Mouse (Mus musculus) MEL (cell line): ENCODE results near the gene Fam19a2. TPM values are rescaled to one million over a fixed set of nuclear protein-coding genes. Genes with fewer than 3 reads are reported as not detected.

Experiments
- DNase-seq: peaks from one replicate; pipeline ENCODE4 v3.0.0; 2011; ENCODE audit warnings: low read depth, low spot score
- H3K27ac ChIP-seq: 2 replicates; pipeline ENCODE4 v1.5.1; 2012; ENCODE audit warnings: low read depth, mild to moderate bottlenecking, control low read depth, low read length, moderate library complexity; ENCODE audit not compliant: control insufficient read depth
- H3K27me3 ChIP-seq, 2 experiments: fragments of 150-350 bp in 1 of 2; sonication (generic) in 1 of 2; 2 replicates each; pipeline ENCODE4 v1.6.1; 2012; ENCODE audit warnings: low read length in 2 of 2, mild to moderate bottlenecking in 2 of 2, improper control_type of control experiment in 1 of 2, moderate library complexity in 1 of 2; ENCODE audit not compliant: insufficient read depth in 2 of 2, control insufficient read depth in 1 of 2
- H3K36me3 ChIP-seq, 2 experiments: 2 replicates each; pipeline ENCODE4 v1.6.1; 2012 to 2014; ENCODE audit warnings: low read length in 2 of 2, improper control_type of control experiment in 1 of 2, inconsistent platforms in 1 of 2, mild to moderate bottlenecking in 1 of 2; ENCODE audit not compliant: insufficient read depth in 2 of 2, control insufficient read depth in 1 of 2
- H3K4me1 ChIP-seq, 2 experiments: fragments of 150-350 bp in 1 of 2; sonication (generic) in 1 of 2; 2 replicates each; pipeline ENCODE4 v1.6.1; 2012; ENCODE audit warnings: low read length in 2 of 2, improper control_type of control experiment in 1 of 2, mild to moderate bottlenecking in 1 of 2; ENCODE audit not compliant: insufficient read depth in 2 of 2, control insufficient read depth in 1 of 2
- H3K4me3 ChIP-seq, 2 experiments: fragments of 150-350 bp in 1 of 2; sonication (generic) in 1 of 2; 2 replicates each; pipeline ENCODE4 v1.5.1; 2012; ENCODE audit warnings: low read depth in 2 of 2, low read length in 2 of 2, mild to moderate bottlenecking in 2 of 2, moderate library complexity in 2 of 2, control low read depth in 1 of 2, improper control_type of control experiment in 1 of 2; ENCODE audit not compliant: control insufficient read depth in 1 of 2, insufficient read depth in 1 of 2
- H3K79me2 ChIP-seq: 2 replicates; pipeline ENCODE4 v1.6.1; 2012; ENCODE audit warnings: mild to moderate bottlenecking, low read length, moderate library complexity; ENCODE audit not compliant: control insufficient read depth, poor library complexity, insufficient read depth
- H3K9ac ChIP-seq: 2 replicates; pipeline ENCODE4 v1.6.1; 2012; ENCODE audit warnings: low read depth, mild to moderate bottlenecking, control low read depth, low read length, moderate library complexity; ENCODE audit not compliant: control insufficient read depth, poor library complexity, severe bottlenecking
- H3K9me3 ChIP-seq: fragments of 150-350 bp; sonication (generic); replicated peaks from 2 replicates; pipeline ENCODE4 v1.6.1; 2012; ENCODE audit warnings: mild to moderate bottlenecking, low read length, improper control_type of control experiment, moderate library complexity; ENCODE audit not compliant: insufficient read depth
- CHD1 ChIP-seq: IDR thresholded peaks from 2 replicates; pipeline ENCODE4 v1.6.1; 2012; ENCODE audit warnings: low read depth, mild to moderate bottlenecking, inconsistent platforms, low read length, improper control_type of control experiment
- CHD2 ChIP-seq: IDR thresholded peaks from 2 replicates; pipeline ENCODE4 v1.6.1; 2011; ENCODE audit warnings: low read length, improper control_type of control experiment
- E2F4 ChIP-seq: IDR thresholded peaks from 2 replicates; pipeline ENCODE4 v1.6.1; 2011; ENCODE audit warnings: low read depth, low read length, improper control_type of control experiment, borderline replicate concordance
- GATA1 ChIP-seq: IDR thresholded peaks from 2 replicates; pipeline ENCODE4 v1.6.1; 2011; ENCODE audit warnings: low read depth, low read length, improper control_type of control experiment
- HCFC1 ChIP-seq: IDR thresholded peaks from 2 replicates; pipeline ENCODE4 v1.6.1; 2012; ENCODE audit warnings: low read depth, mild to moderate bottlenecking, inconsistent platforms, low read length, improper control_type of control experiment, moderate library complexity
- KAT2A ChIP-seq: conservative IDR thresholded peaks from 2 replicates; pipeline ENCODE4 v1.6.1; 2012; ENCODE audit warnings: low read depth, low read length, improper control_type of control experiment, inconsistent platforms
- MAZ ChIP-seq: IDR thresholded peaks from 2 replicates; pipeline ENCODE4 v1.6.1; 2012; ENCODE audit warnings: low read depth, mild to moderate bottlenecking, inconsistent platforms, low read length, improper control_type of control experiment
- MXI1 ChIP-seq: IDR thresholded peaks from 2 replicates; pipeline ENCODE4 v1.6.1; 2011; ENCODE audit warnings: mild to moderate bottlenecking, low read depth, low read length, improper control_type of control experiment
- MYB ChIP-seq: IDR thresholded peaks from 2 replicates; pipeline ENCODE4 v1.6.1; 2011; ENCODE audit warnings: mild to moderate bottlenecking, low read depth, low read length, improper control_type of control experiment
- POLR2A ChIP-seq, 2 experiments: IDR thresholded peaks; 2 replicates each; pipeline ENCODE4 v1.6.1; 2011 to 2012; ENCODE audit warnings: low read length in 2 of 2, mild to moderate bottlenecking in 2 of 2, control low read depth in 1 of 2, improper control_type of control experiment in 1 of 2, low read depth in 1 of 2, moderate library complexity in 1 of 2; ENCODE audit not compliant: control insufficient read depth in 1 of 2, insufficient read depth in 1 of 2, poor library complexity in 1 of 2
- POLR2AphosphoS2 ChIP-seq: IDR thresholded peaks from 2 replicates; pipeline ENCODE4 v1.6.1; 2011; ENCODE audit warnings: low read length, improper control_type of control experiment
- POLR2AphosphoS5 ChIP-seq: IDR thresholded peaks from 2 replicates; pipeline ENCODE4 v1.6.1; 2012; ENCODE audit warnings: low read depth, borderline replicate concordance, mild to moderate bottlenecking, inconsistent platforms, low read length, moderate library complexity, mixed read lengths
- RCOR1 ChIP-seq: IDR thresholded peaks from 2 replicates; pipeline ENCODE4 v1.6.1; 2012; ENCODE audit warnings: low read depth, mild to moderate bottlenecking, inconsistent platforms, low read length, improper control_type of control experiment
- SMC3 ChIP-seq: IDR thresholded peaks from 2 replicates; pipeline ENCODE4 v1.6.1; 2011; ENCODE audit warnings: low read depth, low read length, improper control_type of control experiment
- TCF12 ChIP-seq: IDR thresholded peaks from 2 replicates; pipeline ENCODE4 v1.6.1; 2014; ENCODE audit warnings: low read depth, mild to moderate bottlenecking, inconsistent platforms, low read length, improper control_type of control experiment, moderate library complexity
- USF1 ChIP-seq: IDR thresholded peaks from 2 replicates; pipeline ENCODE4 v1.6.1; 2014; ENCODE audit warnings: low read depth, mild to moderate bottlenecking, inconsistent platforms, low read length, improper control_type of control experiment, moderate library complexity
- USF2 ChIP-seq, 2 experiments: IDR thresholded peaks; 2 replicates each; pipeline ENCODE4 v1.6.1; 2011 to 2012; ENCODE audit warnings: improper control_type of control experiment in 2 of 2, low read length in 2 of 2, borderline replicate concordance in 1 of 2, inconsistent platforms in 1 of 2, low read depth in 1 of 2, mild to moderate bottlenecking in 1 of 2; ENCODE audit not compliant: insufficient read depth in 1 of 2
- ZKSCAN1 ChIP-seq: IDR thresholded peaks from 2 replicates; pipeline ENCODE4 v1.6.1; 2012; ENCODE audit warnings: low read depth, mild to moderate bottlenecking, inconsistent platforms, low read length, improper control_type of control experiment, moderate library complexity
- ZMIZ1 ChIP-seq: IDR thresholded peaks from 2 replicates; pipeline ENCODE4 v1.6.1; 2012; ENCODE audit warnings: low read depth, mild to moderate bottlenecking, inconsistent platforms, low read length, improper control_type of control experiment, moderate library complexity
- polyA plus RNA-seq, 2 experiments: library from polyadenylated mRNA; stranded (reverse) in 1 of 2; unstranded in 1 of 2; fragments of >175 nt in 1 of 2; fragments of >200 nt in 1 of 2; gene quantifications; 2 replicates each; pipeline versions ENCODE4 v1.2.1 to v1.2.4; 2012; ENCODE audit warnings: low replicate concordance in 2 of 2, low read depth in 1 of 2; ENCODE audit not compliant: insufficient read length in 2 of 2, insufficient read depth in 1 of 2, missing spikeins in 1 of 2
- total RNA-seq: library from RNA; depleted of rRNA; stranded (reverse); fragments of 300-350 nt; gene quantifications from 2 replicates; pipeline ENCODE4 v1.2.3, GENCODE M21; 2012

Gene Fam19a2
- total and polyA plus RNA-seq, 3 experiments, result not detected

DNA sequence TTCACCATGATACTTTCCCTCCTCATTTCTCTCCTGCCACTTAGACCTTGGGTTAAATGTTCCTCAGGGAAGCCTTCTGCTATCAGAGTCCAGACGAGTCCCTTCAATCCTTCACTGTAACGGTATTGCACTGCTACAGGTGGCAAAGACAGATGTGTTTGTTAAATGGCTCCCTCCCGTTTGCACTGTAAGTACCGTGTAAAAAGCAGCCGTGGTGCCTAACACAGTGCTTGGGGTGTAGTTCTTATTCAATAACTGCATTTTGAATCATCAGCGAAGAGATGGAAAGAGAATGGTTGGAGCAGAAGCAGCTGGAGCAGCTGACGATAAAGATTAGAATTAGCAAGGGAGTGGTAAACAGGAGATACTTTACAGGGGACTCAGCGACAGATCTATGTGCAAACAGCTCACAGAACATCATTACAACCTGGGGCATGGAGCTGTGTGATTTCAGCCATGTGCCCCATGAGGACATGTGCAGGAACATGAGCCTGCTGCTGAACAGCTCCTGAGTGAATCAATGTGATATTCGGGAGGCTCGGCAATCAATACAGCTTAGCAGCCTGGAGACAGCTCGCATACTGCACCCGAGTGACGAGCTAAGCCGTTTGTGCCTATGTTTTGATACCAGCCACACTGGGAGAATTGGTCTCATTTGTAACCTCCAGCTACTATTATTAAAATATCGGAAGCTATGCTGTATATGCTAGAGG is 103.5 kb downstream of the Fam19a2 start:
- Histone ChIP-seq H3K4me1 (no peaks in the 10 kb centered on the region), H3K9ac (no peak overlapping the region), H3K4me3 (no peak overlapping the region), H3K9me3 (no peaks in the 10 kb centered on the region), H3K79me2 (no peaks in the 10 kb centered on the region), H3K36me3 (no peaks in the 10 kb centered on the region), H3K27ac (no peak overlapping the region)
- no peak for DNase-seq
- TF ChIP-seq CHD2 (no peak), KAT2A (no peak), POLR2A (IDR thresholded peaks at IDR 0.05; ENCODE audit: control insufficient read depth in 1 of 2, insufficient read depth in 1 of 2, low read depth in 1 of 2, low read length in 2 of 2, poor library complexity in 1 of 2) (no peak), SMC3 (no peak), TCF12 (no peak), E2F4 (no peak), MYB (no peak), MAZ (no peak), RCOR1 (no peak), GATA1 (no peak), USF1 (no peak)
- TF ChIP-seq, all 39 proteins: peak for 0
- H3K27me3 ChIP-seq, result no peaks in the 10 kb centered on the region

DNA sequence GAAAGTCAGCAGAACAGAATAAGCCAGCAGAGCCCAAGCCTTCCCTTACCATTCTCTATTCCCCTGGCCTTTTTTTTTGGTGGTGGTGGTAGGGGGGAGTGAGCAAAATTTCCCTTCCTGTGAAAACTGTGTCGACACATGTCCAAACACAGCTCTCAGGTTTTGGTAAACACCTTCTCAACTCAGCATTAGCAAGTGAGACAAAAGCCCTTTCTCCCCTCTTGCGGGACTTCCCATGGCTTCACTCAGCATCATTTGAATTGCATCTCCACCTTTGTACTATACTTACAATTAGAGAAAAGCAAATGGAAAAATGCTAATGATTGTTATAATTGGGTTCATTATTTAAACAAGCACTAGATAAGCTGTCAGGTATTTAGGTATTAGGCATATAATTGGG is 119.5 kb downstream of the Fam19a2 start:
- no peaks in the 10 kb centered on the region for H3K36me3 ChIP-seq
- H3K9ac ChIP-seq, result no peak overlapping the region
- no peak overlapping the region for H3K4me3 ChIP-seq
- no peaks in the 10 kb centered on the region for H3K79me2 ChIP-seq
- H3K27me3 ChIP-seq, result no peaks in the 10 kb centered on the region
- no peaks in the 10 kb centered on the region for H3K9me3 ChIP-seq
- DNase-seq, result no peak
- no peak for TF ChIP-seq USF2 (IDR thresholded peaks at IDR 0.05; ENCODE audit: borderline replicate concordance in 1 of 2, insufficient read depth in 1 of 2, low read depth in 1 of 2, low read length in 2 of 2)
- TF ChIP-seq E2F4, result no peak
- TF ChIP-seq MXI1, result no peak
- TF ChIP-seq ZKSCAN1, result no peak
- TF ChIP-seq HCFC1, result no peak
- TF ChIP-seq POLR2A (IDR thresholded peaks at IDR 0.05; ENCODE audit: control insufficient read depth in 1 of 2, insufficient read depth in 1 of 2, low read depth in 1 of 2, low read length in 2 of 2, poor library complexity in 1 of 2), result no peak
- no peak for TF ChIP-seq CHD1
- no peak for TF ChIP-seq ZMIZ1
- no peak for TF ChIP-seq POLR2AphosphoS2
- no peak for TF ChIP-seq POLR2AphosphoS5
- H3K27ac ChIP-seq, result no peak overlapping the region
- no peaks in the 10 kb centered on the region for H3K4me1 ChIP-seq
